Mouse (Mus musculus): ENCODE results near the gene Hist1h1t. TPM values are rescaled to one million over a fixed set of nuclear protein-coding genes. Genes with fewer than 3 reads are reported as not detected.
"Not testable (repeated sequence)": the region's sequence is repeated elsewhere in the genome, so short reads cannot be mapped to it uniquely, and the experiment has no call there.

Gene Hist1h1t
- polyA plus RNA-seq, 1 experiment from 2014 or later = not detected

GRCm38 (mm10) chr13:23702801-23703200, 7.2 kb downstream of the Hist1h1t start:
- not testable (repeated sequence) for H3K4me2 ChIP-seq; H3K4me3 ChIP-seq; ATAC-seq (ENCODE audit: low read depth); H3K36me3 ChIP-seq; H3K27me3 ChIP-seq; H3K9ac ChIP-seq; H3K27ac ChIP-seq (replicated peaks); H3K9me3 ChIP-seq; H3K4me1 ChIP-seq (replicated peaks)
- 89% methylated on average over 2 of the region's 2 CpGs for WGBS

DNA sequence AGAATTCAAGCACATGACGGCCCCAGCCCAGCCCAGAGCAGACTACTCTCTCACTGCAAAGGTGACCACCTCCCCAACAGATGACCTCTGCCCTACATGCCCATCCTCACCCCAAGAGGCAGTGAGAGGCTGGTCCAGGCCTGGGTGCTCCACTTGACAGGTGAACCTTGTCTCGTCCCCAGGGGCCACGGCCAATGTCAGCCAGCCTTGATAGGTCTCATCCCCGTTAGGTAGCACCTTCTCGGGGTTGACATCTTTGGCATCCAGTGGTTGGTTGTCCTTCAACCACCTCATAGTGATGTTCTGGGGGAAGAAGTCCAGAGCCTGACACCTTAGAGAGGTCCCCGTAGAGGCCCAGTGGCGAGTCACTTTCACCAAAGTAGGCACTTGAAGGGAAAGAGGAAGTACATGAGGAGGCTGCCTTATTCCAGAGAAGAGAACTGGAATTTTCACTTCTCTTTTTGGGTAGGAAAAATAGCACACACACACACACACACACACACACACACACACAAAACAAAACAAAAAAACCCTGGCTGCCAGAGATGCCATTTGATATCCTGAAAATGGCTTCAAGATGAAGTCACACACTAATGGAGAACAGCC, 10.2 kb downstream of the Hist1h1t start:
- H3K4me1 ChIP-seq (replicated peaks) = peaks cover 16% of the 10 kb centered on the region
- H3K9ac ChIP-seq = no peak overlapping the region
- no peaks in the 10 kb centered on the region for H3K9me3 ChIP-seq
- H3K27me3 ChIP-seq = peaks cover 2% of the 10 kb centered on the region; the same call in 1 of the 2 replicates
- no peak for ATAC-seq (ENCODE audit: low read depth)
- WGBS = 94% methylated on average over 7 of the region's 7 CpGs
- H3K4me2 ChIP-seq = no peak overlapping the region
- no peak overlapping the region for H3K27ac ChIP-seq (replicated peaks)
- no peak overlapping the region for H3K4me3 ChIP-seq
- H3K36me3 ChIP-seq = no peaks in the 10 kb centered on the region

GRCm38 (mm10) chr13:23706771-23707170, 11.2 kb downstream of the Hist1h1t start:
- ATAC-seq (ENCODE audit: low read depth) = no peak
- Histone ChIP-seq H3K4me1 (replicated peaks) (peaks cover 16% of the 10 kb centered on the region), H3K9ac (no peak overlapping the region), H3K4me2 (no peak overlapping the region), H3K9me3 (no peaks in the 10 kb centered on the region), H3K36me3 (no peaks in the 10 kb centered on the region), H3K27ac (replicated peaks) (no peak overlapping the region), H3K4me3 (no peak overlapping the region), H3K27me3 (peaks cover 10% of the 10 kb centered on the region; the same call in 1 of the 2 replicates)
- 93% methylated on average over 12 of the region's 12 CpGs for WGBS

DNA sequence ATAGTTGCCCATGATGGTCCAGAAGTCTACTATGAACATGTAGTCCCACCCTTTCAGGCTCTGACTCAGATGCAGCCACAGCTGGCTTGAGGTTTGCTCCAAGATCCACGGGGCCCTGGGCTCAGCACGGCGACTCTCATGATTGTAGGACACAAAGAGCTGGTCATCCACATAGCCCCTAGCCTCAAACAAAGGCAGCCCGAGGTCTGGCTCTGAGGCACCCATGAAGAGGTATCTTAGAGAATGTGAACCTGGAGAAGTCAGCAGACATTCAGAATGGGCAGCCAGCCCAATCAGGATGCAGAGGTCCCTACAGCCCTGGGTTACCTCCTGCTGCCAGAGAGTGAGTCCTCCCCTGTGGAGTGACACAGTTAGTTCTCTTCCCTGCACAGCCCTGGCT, 12.4 kb downstream of the Hist1h1t start:
- Histone ChIP-seq H3K27me3 (peaks cover 10% of the 10 kb centered on the region; the same call in 1 of the 2 replicates), H3K4me2 (no peak overlapping the region), H3K9ac (no peak overlapping the region), H3K27ac (replicated peaks) (no peak overlapping the region), H3K4me1 (replicated peaks) (peaks cover 16% of the 10 kb centered on the region), H3K4me3 (no peak overlapping the region), H3K9me3 (no peaks in the 10 kb centered on the region), H3K36me3 (no peaks in the 10 kb centered on the region)
- WGBS = 89% methylated on average over 4 of the region's 4 CpGs
- no peak for ATAC-seq (ENCODE audit: low read depth)

DNA sequence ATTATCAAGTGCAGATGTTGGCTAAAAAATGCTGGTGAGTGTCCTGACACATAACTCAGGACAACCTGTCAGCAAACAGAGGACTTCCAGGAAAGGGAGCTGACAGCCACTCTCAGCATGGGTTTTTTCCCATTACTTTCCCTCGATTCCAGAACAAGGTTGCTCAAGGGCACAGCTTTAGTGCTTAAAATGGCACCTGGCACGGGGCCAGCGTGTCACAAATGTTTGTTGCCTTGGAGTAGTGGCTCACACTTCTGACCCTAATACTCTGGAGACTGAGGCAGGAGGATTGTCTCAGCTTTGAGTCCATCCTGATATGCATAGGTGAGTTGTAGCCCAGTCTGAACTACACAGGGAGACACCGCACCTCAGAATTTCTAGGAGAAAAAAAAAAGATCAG, 13.0 kb downstream of the Hist1h1t start:
- Histone ChIP-seq H3K4me2 (no peak overlapping the region), H3K36me3 (no peaks in the 10 kb centered on the region), H3K4me3 (no peak overlapping the region), H3K27ac (replicated peaks) (no peak overlapping the region), H3K9me3 (no peaks in the 10 kb centered on the region), H3K4me1 (replicated peaks) (peaks cover 19% of the 10 kb centered on the region), H3K27me3 (0 out of 2 replicates have a peak, but pooled peaks cover 10% of the 10 kb centered on the region), H3K9ac (no peak overlapping the region)
- WGBS = 74% methylated on average over 4 of the region's 4 CpGs
- ATAC-seq (ENCODE audit: low read depth) = no peak

- H3K27ac ChIP-seq (replicated peaks) = no peak overlapping the region
- 0 out of 2 replicates have a peak, but pooled peaks cover 10% of the 10 kb centered on the region for H3K27me3 ChIP-seq
- H3K4me1 ChIP-seq (replicated peaks) = peaks cover 21% of the 10 kb centered on the region
- H3K4me2 ChIP-seq = peak overlapping the region; percentile 65
- H3K9me3 ChIP-seq = no peaks in the 10 kb centered on the region
- 6% methylated on average over 15 of the region's 15 CpGs for WGBS
- peak overlapping the region; percentile 64 for H3K9ac ChIP-seq
- H3K36me3 ChIP-seq = no peaks in the 10 kb centered on the region
- peak overlapping the region; percentile 37 for H3K4me3 ChIP-seq
- ATAC-seq (ENCODE audit: low read depth) = 0 out of 2 replicates have a peak, but pooled peaks have one; percentile 19
Observed at GRCm38 (mm10) chr13:23709714-23710373, 14.2 kb downstream of the Hist1h1t start.

- Histone ChIP-seq H3K27me3 (0 out of 2 replicates have a peak, but pooled peaks cover 10% of the 10 kb centered on the region), H3K27ac (replicated peaks) (no peak within 1 kb of the TSS), H3K9ac (peak within 1 kb of the TSS; percentile 64), H3K4me1 (replicated peaks) (peaks cover 21% of the 10 kb centered on the region), H3K4me3 (peak within 1 kb of the TSS; percentile 37), H3K4me2 (peak within 1 kb of the TSS; percentile 65), H3K36me3 (no peaks in the 10 kb centered on the region), H3K9me3 (no peaks in the 10 kb centered on the region)
- ATAC-seq (ENCODE audit: low read depth) = peak; percentile 63; the same call in 1 of the 2 replicates
- WGBS = 3% methylated on average over 17 of the region's 17 CpGs
Observed at GRCm38 (mm10) chr13:23710374-23711089, 14.9 kb downstream of the Hist1h1t start, which contains the start of gene Hfe. Gene Hfe, minus strand, starts transcription at chr13:23710854.

DNA sequence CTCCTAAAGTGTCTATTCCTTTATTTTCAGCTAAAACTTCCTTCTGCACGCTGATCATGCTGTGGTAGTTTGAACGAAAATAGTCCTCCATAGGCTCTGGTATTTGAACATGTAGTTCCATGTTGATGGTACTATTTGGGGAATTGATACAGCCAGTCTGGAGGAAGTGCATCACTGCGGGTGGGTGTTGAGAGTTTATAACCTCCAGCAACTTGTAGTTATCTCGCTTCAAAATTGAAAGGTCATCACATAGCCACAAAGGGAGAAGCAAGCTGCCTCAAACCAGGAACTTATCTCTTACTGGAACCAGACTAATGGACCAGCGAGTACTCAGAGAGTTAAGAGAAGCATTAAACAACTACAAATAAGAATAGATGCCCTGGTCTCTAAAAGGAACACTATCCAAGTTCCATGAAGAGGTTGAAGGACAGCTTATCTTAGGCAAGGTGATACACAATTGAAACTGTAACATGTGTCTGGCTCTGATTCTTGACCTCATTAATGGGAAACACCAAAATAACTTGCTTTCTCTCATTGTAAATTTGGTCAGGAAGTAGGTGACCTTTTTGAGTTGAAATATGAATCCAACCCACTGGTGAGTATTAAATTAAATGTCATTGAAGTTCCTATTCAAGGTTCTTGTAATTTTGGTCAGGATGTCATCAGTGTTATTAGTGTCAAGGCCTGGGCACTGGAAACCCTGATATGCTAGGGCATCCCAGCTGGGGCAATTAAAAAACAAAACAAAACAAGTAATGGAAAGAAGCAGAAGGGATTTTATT, 20.8 kb downstream of the Hist1h1t start:
- H3K9ac ChIP-seq = no peak overlapping the region
- no peak overlapping the region for H3K27ac ChIP-seq (replicated peaks)
- no peak overlapping the region for H3K4me2 ChIP-seq
- no peak for ATAC-seq (ENCODE audit: low read depth)
- no peaks in the 10 kb centered on the region for H3K9me3 ChIP-seq
- no peaks in the 10 kb centered on the region for H3K36me3 ChIP-seq
- 0 out of 2 replicates have a peak, but pooled peaks cover 5% of the 10 kb centered on the region for H3K4me1 ChIP-seq (replicated peaks)
- 86% methylated on average over 5 of the region's 5 CpGs for WGBS
- no peak overlapping the region for H3K4me3 ChIP-seq
- H3K27me3 ChIP-seq = 0 out of 2 replicates have a peak, but pooled peaks cover 2% of the 10 kb centered on the region

DNA sequence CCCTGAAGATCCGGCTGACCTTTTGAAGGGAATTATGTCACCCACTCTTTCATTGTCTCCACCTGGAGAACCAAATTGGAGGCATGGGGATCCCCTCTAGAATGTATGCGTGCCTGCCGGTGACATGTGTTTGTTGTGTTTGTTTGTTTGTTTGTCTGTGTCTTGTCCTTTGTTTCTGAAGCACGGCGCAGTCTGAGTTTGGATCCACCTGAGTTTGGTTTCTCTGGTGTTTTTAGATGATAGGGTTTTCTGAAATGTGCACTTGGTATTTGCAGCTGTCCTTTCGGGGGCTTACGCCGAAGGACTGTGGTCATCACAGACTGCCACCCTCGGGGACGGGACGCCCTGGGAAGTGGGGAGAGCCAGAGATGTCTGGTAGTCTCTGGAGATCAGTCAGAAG, 21.6 kb downstream of the Hist1h1t start:
- Histone ChIP-seq H3K4me2 (no peak overlapping the region), H3K4me3 (no peak overlapping the region), H3K9ac (no peak overlapping the region), H3K27ac (replicated peaks) (no peak overlapping the region), H3K9me3 (no peaks in the 10 kb centered on the region), H3K4me1 (replicated peaks) (0 out of 2 replicates have a peak, but pooled peaks cover 5% of the 10 kb centered on the region), H3K27me3 (no peaks in the 10 kb centered on the region), H3K36me3 (no peaks in the 10 kb centered on the region)
- ATAC-seq (ENCODE audit: low read depth) = no peak
- 65% methylated on average over 11 of the region's 11 CpGs for WGBS

DNA sequence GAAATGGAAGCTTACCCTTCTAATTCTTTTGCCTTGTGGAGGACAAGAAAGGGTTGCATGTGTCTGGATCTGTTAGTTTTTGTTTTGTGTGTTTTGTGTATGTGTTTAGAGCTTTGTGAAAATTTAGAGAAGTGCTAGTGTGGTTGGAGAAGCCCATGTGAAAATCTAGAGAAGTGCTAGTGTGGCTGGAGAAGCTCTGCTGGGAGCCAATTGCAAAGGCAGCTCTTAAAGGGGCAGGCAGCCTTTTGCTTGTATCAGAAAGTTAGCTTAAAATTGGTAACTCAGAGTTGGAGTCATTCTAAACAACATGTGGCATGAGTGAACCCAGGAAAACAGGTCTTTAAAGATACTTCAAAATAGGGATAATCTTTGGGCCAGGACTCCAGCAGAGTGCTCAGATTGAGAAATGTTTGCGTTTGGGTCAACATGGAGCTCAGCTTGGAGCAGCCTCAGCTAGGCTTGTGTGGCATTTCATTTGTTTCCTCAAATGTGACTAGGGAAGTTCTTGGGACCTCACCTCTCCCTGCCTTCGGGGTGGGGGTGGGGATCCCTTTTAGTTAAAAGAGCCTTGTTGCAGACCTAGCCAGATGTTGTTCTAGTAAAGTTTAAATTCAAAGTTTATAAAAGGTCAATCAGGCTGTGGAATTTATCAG, 22.1 kb downstream of the Hist1h1t start:
- not testable (repeated sequence) for H3K4me2 ChIP-seq; H3K4me1 ChIP-seq (replicated peaks); H3K4me3 ChIP-seq; ATAC-seq (ENCODE audit: low read depth); H3K27me3 ChIP-seq; H3K9me3 ChIP-seq; H3K9ac ChIP-seq; H3K27ac ChIP-seq (replicated peaks); H3K36me3 ChIP-seq
- WGBS = 25% methylated on average over 2 of the region's 2 CpGs

GRCm38 (mm10) chr13:23724239-23724638, 28.6 kb downstream of the Hist1h1t start:
- Histone ChIP-seq H3K27ac (replicated peaks) (no peak overlapping the region), H3K4me1 (replicated peaks) (no peaks in the 10 kb centered on the region), H3K27me3 (no peaks in the 10 kb centered on the region), H3K9ac (no peak overlapping the region), H3K4me2 (no peak overlapping the region), H3K9me3 (no peaks in the 10 kb centered on the region), H3K36me3 (no peaks in the 10 kb centered on the region), H3K4me3 (no peak overlapping the region)
- no peak for ATAC-seq (ENCODE audit: low read depth)
- WGBS = 88% methylated on average over 4 of the region's 4 CpGs
